Mouse (Mus musculus): ENCODE data around the gene Gm9944.

Gene Gm9944

GRCm38 (mm10) chr4:144453217-144453616 is at the start of gene Gm9944:
Gene Gm9944, minus strand, starts transcription at chr4:144453317.
- no peak for DNase-seq (ENCODE audit: low spot score)

- DNase-seq (ENCODE audit: low spot score), result no peak
These were observed 40.2 kb upstream of the Gm9944 start for GRCm38 (mm10) chr4:144493331-144493730.

- no peak for DNase-seq (ENCODE audit: low spot score)
These were observed 15.0 kb upstream of the Gm9944 start for GRCm38 (mm10) chr4:144468091-144468490.

GRCm38 (mm10) chr4:144465206-144465605 is 12.1 kb upstream of the Gm9944 start:
- no peak for DNase-seq (ENCODE audit: low spot score)

- DNase-seq (ENCODE audit: low spot score), result no peak
These were observed 10.5 kb upstream of the Gm9944 start, which contains the start of gene Aadacl3 for GRCm38 (mm10) chr4:144463656-144464055. Gene Aadacl3, minus strand, starts transcription at chr4:144463756.

GRCm38 (mm10) chr4:144448546-144448945 is 4.6 kb downstream of the Gm9944 start:
- no peak for DNase-seq (ENCODE audit: low spot score)

GRCm38 (mm10) chr4:144441582-144441981 is 11.5 kb downstream of the Gm9944 start:
- DNase-seq (ENCODE audit: low spot score), result no peak

GRCm38 (mm10) chr4:144441095-144441494 is 12.0 kb downstream of the Gm9944 start:
- DNase-seq (ENCODE audit: low spot score), result no peak

GRCm38 (mm10) chr4:144438672-144439071 is 14.4 kb downstream of the Gm9944 start, which contains the start of gene 1700012P22Rik:
Gene 1700012P22Rik, minus strand, starts transcription at chr4:144438772.
- no peak for DNase-seq (ENCODE audit: low spot score)

- DNase-seq (ENCODE audit: low spot score), result no peak
These were observed 19.9 kb downstream of the Gm9944 start for GRCm38 (mm10) chr4:144433216-144433615.

GRCm38 (mm10) chr4:144430723-144431122 is 22.4 kb downstream of the Gm9944 start:
- DNase-seq (ENCODE audit: low spot score), result no peak

GRCm38 (mm10) chr4:144428868-144429267 is 24.2 kb downstream of the Gm9944 start:
- DNase-seq (ENCODE audit: low spot score), result no peak

GRCm38 (mm10) chr4:144424590-144424989 is 28.5 kb downstream of the Gm9944 start:
- DNase-seq (ENCODE audit: low spot score), result no peak

- no peak for DNase-seq (ENCODE audit: low spot score)
These were observed 32.5 kb downstream of the Gm9944 start for GRCm38 (mm10) chr4:144420644-144421043.

GRCm38 (mm10) chr4:144408290-144408689 is 44.8 kb downstream of the Gm9944 start, which contains the start of gene Pramef12:
Gene Pramef12, minus strand, starts transcription at chr4:144408464.
- DNase-seq (ENCODE audit: low spot score), result no peak

- DNase-seq (ENCODE audit: low spot score), result no peak
These were observed 46.9 kb downstream of the Gm9944 start for GRCm38 (mm10) chr4:144406261-144406660.

GRCm38 (mm10) chr4:144404456-144405086 is 48.5 kb downstream of the Gm9944 start:
- DNase-seq (ENCODE audit: low spot score), result no peak
